Mouse (Mus musculus) mesoderm, embryonic 11.5 days (tissue): ENCODE measurements at regions not wholly inside any gene's neighbourhood (a gene's known extent, or its start where the extent isn't known, plus 50 kb on each side); places are given as distances from the start of the nearest gene placed in this dataset.
"Not testable (repeated sequence)": the region's sequence is repeated elsewhere in the genome, so short reads cannot be mapped to it uniquely, and the experiment has no call there.

Source experiments
- DNase-seq: peaks from one replicate; pipeline ENCODE4 v3.0.0-alpha.2; 2012; ENCODE audit warnings: low read depth, low spot score

- DNase-seq = no peak
These were observed 63.9 kb upstream of the Galnt18 start for GRCm38 (mm10) chr7:111843715-111844114.

GRCm38 (mm10) chr7:111840826-111841225, 61.0 kb upstream of the Galnt18 start:
- DNase-seq = no peak

- DNase-seq = no peak
These were observed 58.4 kb upstream of the Galnt18 start for GRCm38 (mm10) chr7:111838162-111838561.

- not testable (repeated sequence) for DNase-seq
These were observed 54.6 kb upstream of the Galnt18 start for GRCm38 (mm10) chr7:111834356-111834755.

GRCm38 (mm10) chr7:111829931-111830330, 50.2 kb upstream of the Galnt18 start:
- no peak for DNase-seq
